ENCODE assay signal across 24 mouse cellular contexts in the genomic region with DNA sequence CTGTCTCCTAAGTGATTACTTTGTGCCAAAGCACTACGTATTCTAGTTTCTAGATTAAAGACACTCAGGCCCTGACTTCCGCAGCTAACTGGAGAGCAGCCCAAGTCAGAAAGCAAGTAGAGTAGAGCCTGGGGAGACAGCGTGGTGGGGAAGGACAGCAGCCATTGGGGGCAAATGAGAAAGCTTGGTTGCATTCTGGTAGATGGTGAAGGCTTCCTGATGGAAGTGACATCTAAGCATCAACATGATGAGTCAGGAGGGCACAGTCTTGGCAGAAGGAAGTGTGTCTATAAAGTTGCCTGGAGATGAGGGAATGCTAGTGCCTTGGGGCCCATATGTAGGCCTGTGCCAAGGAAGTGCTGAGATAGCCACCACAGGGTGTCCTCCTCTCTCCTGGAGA. TPM values are rescaled to one million over a fixed set of nuclear protein-coding genes. Genes with fewer than 3 reads are reported as not detected.
"Had no signal": no experiment of that assay in that cellular context is flagged by ENCODE, and none has a peak within 500 bp of the region (broad histone marks: within the 10 kb centered on the region; RNA-seq: fewer than 3 reads in every experiment).

No protein-coding gene starts in this region.

- DNase-seq: lung, adult 18-20 months; lung, embryonic 14.5 days; lung, postnatal 10 days; lung, postnatal 4 days; midbrain, embryonic 14.5 days; retina, postnatal 1 day; right cerebral cortex, adult 18-20 months; right cerebral cortex, postnatal 25 days; right cerebral cortex, postnatal 4 days; spleen, adult 18-20 months; thymus, adult 18-20 months; thymus, postnatal 14 days; thymus, postnatal 4 days had no signal

- H3K4me2 ChIP-seq: lung, embryonic 14.5 days; midbrain, embryonic 12.5 days; neural tube, embryonic 13.5 days; neural tube, embryonic 15.5 days had no signal

- H3K9ac ChIP-seq: lung, embryonic 14.5 days; midbrain, embryonic 12.5 days; neural tube, embryonic 13.5 days; neural tube, embryonic 15.5 days had no signal

- H3K27ac ChIP-seq: midbrain, embryonic 10.5 days; midbrain, embryonic 12.5 days; neural tube, embryonic 13.5 days; neural tube, embryonic 15.5 days had no signal

- H3K9me3 ChIP-seq: midbrain, embryonic 10.5 days; midbrain, embryonic 12.5 days; neural tube, embryonic 13.5 days; neural tube, embryonic 15.5 days had no signal

- ATAC-seq: midbrain, embryonic 16.5 days had no signal

- H3K4me3 ChIP-seq: midbrain, embryonic 10.5 days; midbrain, embryonic 12.5 days; myocyte; neural tube, embryonic 13.5 days; neural tube, embryonic 15.5 days had no signal

- H3K27me3 ChIP-seq: midbrain, embryonic 12.5 days; neural tube, embryonic 13.5 days; neural tube, embryonic 15.5 days had no signal

- H3K4me1 ChIP-seq: midbrain, embryonic 10.5 days; midbrain, embryonic 12.5 days; neural tube, embryonic 13.5 days; neural tube, embryonic 15.5 days had no signal

RNA-seq across cellular contexts. Expression of gene Wee2, which starts 25.3 kb away (rescaled TPM):
- polyA plus RNA-seq: lung, embryonic 14.5 days; lung, embryonic 16.5 days; midbrain, embryonic 10.5 days; midbrain, embryonic 12.5 days; myocyte; small intestine, adult 2 months; stomach, embryonic 14.5 days; stomach, embryonic 16.5 days; urinary bladder, adult 2 months had no signal
